Mouse (Mus musculus) liver, embryonic 14 days (tissue): ENCODE results near the gene Gm6096. TPM values are rescaled to one million over a fixed set of nuclear protein-coding genes. Genes with fewer than 3 reads are reported as not detected.

Experiments used
- polyA plus RNA-seq: library from polyadenylated mRNA; depleted of rRNA; stranded (reverse); fragments of >200 nt; gene quantifications from 2 replicates; pipeline ENCODE4 v1.2.3, GENCODE M21; 2012; rRNA removed

Gm6096 gene
- polyA plus RNA-seq: not detected in 2 replicates

DNA sequence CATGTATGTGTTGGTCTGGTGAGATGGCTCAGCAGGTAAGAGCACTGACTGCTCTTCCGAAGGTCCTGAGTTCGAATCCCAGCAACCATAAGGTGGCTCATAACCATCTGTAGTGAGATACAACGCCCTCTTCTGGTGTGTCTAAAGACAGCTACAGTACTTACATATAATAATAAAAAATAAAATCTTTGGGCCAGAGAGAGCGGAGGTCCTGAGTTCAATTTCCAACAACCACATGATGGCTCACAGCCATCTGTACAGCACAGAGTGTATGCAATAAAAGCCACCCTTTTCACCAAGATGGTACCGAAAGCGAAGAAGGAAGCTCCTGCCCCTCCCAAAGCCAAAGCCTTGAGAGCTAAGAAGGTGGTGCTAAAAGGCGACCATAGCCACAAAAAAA, at the start of gene Gm6096:
Gm6096 (plus strand) TSS at position 301 of the 400 bp plus-strand sequence.

DNA sequence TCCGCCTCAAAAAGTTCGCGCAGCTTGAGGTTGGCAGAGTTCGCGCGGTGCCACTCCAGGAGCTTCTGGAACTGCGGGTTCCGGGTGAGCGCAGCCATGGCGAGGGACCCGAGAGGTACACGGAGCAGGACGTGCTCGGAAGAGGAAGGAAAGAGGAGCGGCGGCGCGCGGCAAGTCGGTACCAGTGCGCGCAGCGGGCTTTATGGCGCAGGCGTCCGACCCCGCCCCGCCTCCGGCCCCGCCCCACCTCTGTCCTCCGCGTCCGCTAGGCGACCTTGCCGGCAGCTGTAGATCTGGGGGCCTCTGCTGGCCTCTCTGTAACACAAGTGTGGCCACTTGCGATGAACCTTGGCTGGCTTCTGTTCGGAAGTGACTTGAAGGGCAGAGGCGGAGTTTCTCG, 20.7 kb upstream of the Gm6096 start, which contains the start of gene Gpi1:
Gpi1 (minus strand) TSS at position 221 of the 400 bp plus-strand sequence.

Other genes starting within 250 kb of the Gm6096 start
- not detected in 2 replicates for gene Scgb2b27, start 237.1 kb upstream of the Gm6096 start, polyA plus RNA-seq
- not detected in 2 replicates for gene Scgb1b27, start 229.6 kb upstream of the Gm6096 start, polyA plus RNA-seq
- not detected in 2 replicates for gene Scgb1b30, start 155.6 kb upstream of the Gm6096 start, polyA plus RNA-seq
- gene Wtip, start 117.8 kb upstream of the Gm6096 start, polyA plus RNA-seq: 2.2 and 2.7 TPM in 2 replicates
- 60.6 and 74.1 TPM in 2 replicates for gene Uba2, start 81.4 kb upstream of the Gm6096 start, polyA plus RNA-seq
- gene Pdcd2l, start 54.4 kb upstream of the Gm6096 start, polyA plus RNA-seq: 14.3 and 15.8 TPM in 2 replicates
- 71.5 and 87.5 TPM in 2 replicates for gene Gpi1, start 20.7 kb upstream of the Gm6096 start, polyA plus RNA-seq
- gene 4931406P16Rik, start 62.5 kb downstream of the Gm6096 start, polyA plus RNA-seq: 9.1 and 11.4 TPM in 2 replicates
- 40.0 and 48.1 TPM in 2 replicates for gene Lsm14a, start 142.3 kb downstream of the Gm6096 start, polyA plus RNA-seq